Comparison of ENCODE assay signal across 37 mouse cellular contexts in genomic region chr15:75265863-75266262, GRCm38 (mm10). TPM values are rescaled to one million over a fixed set of nuclear protein-coding genes. Genes with fewer than 3 reads are reported as not detected.
DNase-seq lines count a peak whose midpoint lies in the region; ATAC-seq and TF ChIP-seq lines count a peak whose summit lies in the region.
"Had no signal": no experiment of that assay in that cellular context is flagged by ENCODE, and none has a peak within 500 bp of the region (broad histone marks: within the 10 kb centered on the region; RNA-seq: fewer than 3 reads in every experiment).

No protein-coding gene starts in this region.

- H3K4me2 ChIP-seq in liver, postnatal 0 days (ENCODE audit: low read depth, low read length): no peak overlapping the region
- no peak overlapping the region for H3K4me2 ChIP-seq in liver, embryonic 11.5 days
- no peak overlapping the region for H3K4me2 ChIP-seq in forebrain, embryonic 12.5 days
- H3K4me2 ChIP-seq: embryonic facial prominence, embryonic 13.5 days; hindbrain, embryonic 12.5 days; liver, embryonic 13.5 days; lung, embryonic 15.5 days; midbrain, embryonic 11.5 days; stomach, embryonic 15.5 days had no signal

- H3K4me1 ChIP-seq in liver, postnatal 0 days (ENCODE audit: insufficient read depth): no peaks in the 10 kb centered on the region
- no peaks in the 10 kb centered on the region for H3K4me1 ChIP-seq in liver, embryonic 11.5 days (replicated peaks; ENCODE audit: control insufficient read depth, insufficient read depth, low read length)
- no peaks in the 10 kb centered on the region for H3K4me1 ChIP-seq in E14TG2a.4 (replicated peaks; ENCODE audit: low read depth, low read length)
- no peaks in the 10 kb centered on the region for H3K4me1 ChIP-seq in forebrain, embryonic 12.5 days
- H3K4me1 ChIP-seq: embryonic facial prominence, embryonic 13.5 days; forebrain, embryonic 10.5 days; hindbrain, embryonic 12.5 days; liver, embryonic 13.5 days; lung, embryonic 15.5 days; stomach, embryonic 15.5 days had no signal

- H3K27me3 ChIP-seq in liver, postnatal 0 days (ENCODE audit: insufficient read depth, low read length): no peaks in the 10 kb centered on the region
- no peaks in the 10 kb centered on the region for H3K27me3 ChIP-seq in liver, embryonic 11.5 days (replicated peaks; ENCODE audit: control insufficient read depth, insufficient read depth, low read length)
- H3K27me3 ChIP-seq in E14TG2a.4 (ENCODE audit: insufficient read depth, low read length): no peaks in the 10 kb centered on the region
- no peaks in the 10 kb centered on the region for H3K27me3 ChIP-seq in forebrain, embryonic 12.5 days
- H3K27me3 ChIP-seq: embryonic facial prominence, embryonic 13.5 days; hindbrain, embryonic 12.5 days; liver, embryonic 13.5 days; lung, embryonic 15.5 days; stomach, embryonic 15.5 days had no signal

- no peak overlapping the region for H3K27ac ChIP-seq in liver, postnatal 0 days (ENCODE audit: low read depth)
- H3K27ac ChIP-seq in liver, embryonic 11.5 days (ENCODE audit: low read depth, low read length): no peak overlapping the region
- H3K27ac ChIP-seq in forebrain, embryonic 12.5 days: no peak overlapping the region
- H3K27ac ChIP-seq: embryonic facial prominence, embryonic 13.5 days; forebrain, embryonic 10.5 days; gastrocnemius, adult 2 months; hindbrain, embryonic 12.5 days; liver, embryonic 13.5 days; lung, embryonic 15.5 days; stomach, embryonic 15.5 days had no signal

- peak; percentile 41 for TF ChIP-seq CTCF in liver, postnatal 0 days (IDR thresholded peaks at IDR 0.05; ENCODE audit: low read depth)
- TF ChIP-seq CTCF in E14TG2a.4 (conservative IDR thresholded peaks at IDR 0.05; ENCODE audit: low read length): peak; percentile 22

- H3K4me3 ChIP-seq in liver, postnatal 0 days (ENCODE audit: low read depth, low read length): no peak overlapping the region
- H3K4me3 ChIP-seq in liver, embryonic 11.5 days (ENCODE audit: low read depth, low read length): no peak overlapping the region
- no peak overlapping the region for H3K4me3 ChIP-seq in E14TG2a.4 (replicated peaks; ENCODE audit: low read length)
- no peak overlapping the region for H3K4me3 ChIP-seq in forebrain, embryonic 12.5 days (replicated peaks)
- H3K4me3 ChIP-seq: embryonic facial prominence, embryonic 13.5 days; forebrain, embryonic 10.5 days; gastrocnemius, adult 2 months; hindbrain, embryonic 12.5 days; liver, embryonic 13.5 days; lung, embryonic 15.5 days; stomach, embryonic 15.5 days had no signal

- no peaks in the 10 kb centered on the region for H3K9me3 ChIP-seq in liver, postnatal 0 days (ENCODE audit: low read length)
- no peaks in the 10 kb centered on the region for H3K9me3 ChIP-seq in liver, embryonic 11.5 days (ENCODE audit: control insufficient read depth, low read length)
- peaks cover 31% of the 10 kb centered on the region for H3K9me3 ChIP-seq in E14TG2a.4 (ENCODE audit: low read length)
- H3K9me3 ChIP-seq in forebrain, embryonic 12.5 days: no peaks in the 10 kb centered on the region
- H3K9me3 ChIP-seq: embryonic facial prominence, embryonic 13.5 days; forebrain, embryonic 10.5 days; hindbrain, embryonic 12.5 days; liver, embryonic 13.5 days; lung, embryonic 15.5 days; stomach, embryonic 15.5 days had no signal

- TF ChIP-seq EP300 in liver, postnatal 0 days (IDR thresholded peaks at IDR 0.05; ENCODE audit: low read depth): no peak

- H3K9ac ChIP-seq in liver, postnatal 0 days (replicated peaks): no peak overlapping the region
- no peak overlapping the region for H3K9ac ChIP-seq in liver, embryonic 11.5 days (ENCODE audit: low read depth, low read length)
- no peak overlapping the region for H3K9ac ChIP-seq in forebrain, embryonic 12.5 days
- H3K9ac ChIP-seq: embryonic facial prominence, embryonic 13.5 days; hindbrain, embryonic 12.5 days; liver, embryonic 13.5 days; lung, embryonic 15.5 days; stomach, embryonic 15.5 days had no signal

- ATAC-seq in liver, postnatal 0 days: no peak
- ATAC-seq in liver, embryonic 11.5 days (replicated peaks; ENCODE audit: low FRiP score): no peak
- no peak for ATAC-seq in forebrain, embryonic 12.5 days (ENCODE audit: low FRiP score)
- ATAC-seq: activated CD4-positive, CD25-positive, alpha-beta regulatory T cell, adult 4 months; forebrain, embryonic 16.5 days; midbrain, embryonic 16.5 days had no signal

- peak; percentile 37 for DNase-seq in kidney, adult 9 months
- no peak for DNase-seq in kidney, adult 11 months
- no peak for DNase-seq in liver, postnatal 0 days
- no peak for DNase-seq in liver, embryonic 11.5 days (ENCODE audit: low spot score)
- no peak for DNase-seq in left cerebral cortex, postnatal 14 days (ENCODE audit: low spot score in 2 of 2)
- DNase-seq: adrenal gland, adult 2 months; adrenal gland, postnatal 36 days; cerebellum, adult 18-20 months; cerebellum, postnatal 10 days; gastrocnemius, adult 2 months; heart, postnatal 36 days; layer of hippocampus, adult 9-11 months; liver, embryonic 13.5 days; lung, postnatal 36 days; right cerebral cortex, postnatal 25 days; thymus, postnatal 25 days had no signal

- no peaks in the 10 kb centered on the region for H3K36me3 ChIP-seq in liver, postnatal 0 days (replicated peaks; ENCODE audit: insufficient read depth, low read length)
- H3K36me3 ChIP-seq in liver, embryonic 11.5 days (ENCODE audit: control insufficient read depth, insufficient read depth, low read length): no peaks in the 10 kb centered on the region
- H3K36me3 ChIP-seq in E14TG2a.4 (ENCODE audit: insufficient read depth, low read length): no peaks in the 10 kb centered on the region
- no peaks in the 10 kb centered on the region for H3K36me3 ChIP-seq in forebrain, embryonic 12.5 days (replicated peaks)
- H3K36me3 ChIP-seq: embryonic facial prominence, embryonic 13.5 days; forebrain, embryonic 10.5 days; hindbrain, embryonic 12.5 days; liver, embryonic 13.5 days; lung, embryonic 15.5 days; stomach, embryonic 15.5 days had no signal

- intact Hi-C loops in left cerebral cortex, postnatal 14 days (cut with DNase I): no loop called here

RNA-seq across cellular contexts. Expression of gene Ly6f, which starts 2.4 kb away (rescaled TPM):
- polyA plus RNA-seq in liver, postnatal 0 days (2015; fragmentation: Nextera tagmentation; extraction: Ambion mirVana): not detected in 2 replicates
- polyA plus RNA-seq in liver, embryonic 11.5 days (2014; fragmentation: Nextera tagmentation; extraction: Ambion mirVana): not detected in 2 replicates
- not detected for total RNA-seq in left cerebral cortex, postnatal 14 days (2021)
- polyA plus RNA-seq in forebrain, embryonic 12.5 days (2016; fragmentation: Nextera tagmentation; extraction: Ambion mirVana): not detected in 2 replicates
- total RNA-seq: adrenal gland, adult 2 months; adrenal gland, postnatal 36 days; common myeloid progenitor, adult 5-6 weeks; gastrocnemius, adult 2 months; gastrocnemius, postnatal 4 days; heart, adult 8-10 months; heart, postnatal 36 days; left cerebral cortex, postnatal 10 days; megakaryocyte, adult 5-6 weeks; neutrophil, adult 5-6 weeks had no signal
- polyA plus RNA-seq: activated CD4-positive, CD25-positive, alpha-beta regulatory T cell, adult 4 months; adrenal gland, adult 2 months; brain, embryonic 14.5 days; embryonic facial prominence, embryonic 13.5 days; forebrain, embryonic 10.5 days; forebrain, embryonic 16.5 days; heart, embryonic 16.5 days; hindbrain, embryonic 12.5 days; limb, embryonic 11.5 days; liver, embryonic 13.5 days; lung, embryonic 15.5 days; midbrain, embryonic 11.5 days; midbrain, embryonic 16.5 days; neural tube, embryonic 11.5 days; stomach, embryonic 15.5 days had no signal

RNA-seq across cellular contexts. Expression of gene BC025446, which starts 49.7 kb away (rescaled TPM):
- polyA plus RNA-seq in liver, postnatal 0 days (2015; fragmentation: Nextera tagmentation; extraction: Ambion mirVana): 24.7 and 28.0 TPM in 2 replicates
- 0.52 and 0.62 TPM in 2 replicates for polyA plus RNA-seq in liver, embryonic 11.5 days (2014; fragmentation: Nextera tagmentation; extraction: Ambion mirVana)
- not detected for total RNA-seq in left cerebral cortex, postnatal 14 days (2021)
- not detected in 2 replicates for polyA plus RNA-seq in forebrain, embryonic 12.5 days (2016; fragmentation: Nextera tagmentation; extraction: Ambion mirVana)
- total RNA-seq: adrenal gland, postnatal 36 days; common myeloid progenitor, adult 5-6 weeks; gastrocnemius, adult 2 months; heart, adult 8-10 months; heart, postnatal 36 days; left cerebral cortex, postnatal 10 days; megakaryocyte, adult 5-6 weeks; neutrophil, adult 5-6 weeks had no signal
- polyA plus RNA-seq: activated CD4-positive, CD25-positive, alpha-beta regulatory T cell, adult 4 months; brain, embryonic 14.5 days; embryonic facial prominence, embryonic 13.5 days; forebrain, embryonic 10.5 days; forebrain, embryonic 16.5 days; heart, embryonic 16.5 days; hindbrain, embryonic 12.5 days; limb, embryonic 11.5 days; midbrain, embryonic 11.5 days; midbrain, embryonic 16.5 days; neural tube, embryonic 11.5 days had no signal

Comparison
In these comparisons a context has a peak if more than half of its experiments do, and no peak if none do; other contexts are left out.
1. RNA of gene BC025446, which starts 49.7 kb away (polyA plus RNA-seq): 24.7 to 28.0 TPM in liver, postnatal 0 days; 0.52 to 0.62 TPM in liver, embryonic 11.5 days and not detected in forebrain, embryonic 12.5 days; every median in the first group is over 10 times any median in the second.